Mouse (Mus musculus) hindbrain, embryonic 12.5 days (tissue): ENCODE measurements around the gene Zfp966. TPM values are rescaled to one million over a fixed set of nuclear protein-coding genes. Genes with fewer than 3 reads are reported as not detected.
"Not testable (repeated sequence)": the region's sequence is repeated elsewhere in the genome, so short reads cannot be mapped to it uniquely, and the experiment has no call there.

Experiments
- ATAC-seq: fragments of 200-750 bp; cut with Nextera tagmentation; 2 replicates; pipeline ENCODE4 v1.8.0; 2017; ENCODE audit warnings: moderate TSS enrichment; ENCODE audit not compliant: low FRiP score
- H3K27ac ChIP-seq: fragments of 300-500 bp; sonication (generic); 2 replicates; pipeline ENCODE4 v1.5.1; 2016; ENCODE audit warnings: mild to moderate bottlenecking
- H3K27me3 ChIP-seq: fragments of 300-500 bp; sonication (generic); 2 replicates; pipeline ENCODE4 v1.6.1; 2016; ENCODE audit warnings: mild to moderate bottlenecking
- H3K36me3 ChIP-seq: fragments of 300-500 bp; sonication (generic); 2 replicates; pipeline ENCODE4 v1.6.1; 2016; ENCODE audit warnings: mild to moderate bottlenecking
- H3K4me1 ChIP-seq: fragments of 300-500 bp; sonication (generic); 2 replicates; pipeline ENCODE4 v1.6.1; 2016
- H3K4me2 ChIP-seq: fragments of 300-500 bp; sonication (generic); replicated peaks from 2 replicates; pipeline ENCODE4 v1.6.1; 2016; ENCODE audit warnings: mild to moderate bottlenecking
- H3K4me3 ChIP-seq: fragments of 300-500 bp; sonication (generic); 2 replicates; pipeline ENCODE4 v1.5.1; 2016; ENCODE audit warnings: mild to moderate bottlenecking
- H3K9ac ChIP-seq: fragments of 300-500 bp; sonication (generic); 2 replicates; pipeline ENCODE4 v1.6.1; 2016; ENCODE audit warnings: mild to moderate bottlenecking, moderate library complexity
- H3K9me3 ChIP-seq: fragments of 300-500 bp; sonication (generic); replicated peaks from 2 replicates; pipeline ENCODE4 v1.6.1; 2016; ENCODE audit warnings: mild to moderate bottlenecking
- WGBS: fragments of 180-500 bp; shearing (Covaris S2); methylation state at CpG from one replicate; pipeline ENCODE4 v1.1.7; 2016; 5-methylcytosine and 5-hydroxymethylcytosine counted together
- polyA plus RNA-seq: library from polyadenylated mRNA; unstranded; fragments of >200 nt; fragmentation: Nextera tagmentation; extraction: Ambion mirVana; gene quantifications from 2 replicates; pipeline ENCODE4 v1.2.1, GENCODE M21; 2016

Zfp966 gene
- 4.1 and 4.7 TPM in 2 replicates for polyA plus RNA-seq

GRCm38 (mm10) chr2:175931000-175931399 lies at the start of gene Zfp966:
TSS of gene Zfp966 (minus strand) at chr2:175931100.
- not testable (repeated sequence) for H3K4me2 ChIP-seq, H3K9me3 ChIP-seq, H3K36me3 ChIP-seq, H3K27me3 ChIP-seq, H3K4me1 ChIP-seq, H3K9ac ChIP-seq, H3K27ac ChIP-seq, H3K4me3 ChIP-seq, ATAC-seq
- no CpG with 5 or more reads among the region's 6 CpGs for WGBS

GRCm38 (mm10) chr2:175965031-175965430 lies 34.1 kb upstream of the Zfp966 start, which contains the start of gene Gm2026:
TSS of gene Gm2026 (plus strand) at chr2:175965331.
- ATAC-seq, H3K27ac ChIP-seq, H3K36me3 ChIP-seq, H3K4me3 ChIP-seq, H3K4me2 ChIP-seq, H3K9ac ChIP-seq, H3K4me1 ChIP-seq, H3K9me3 ChIP-seq, H3K27me3 ChIP-seq: not testable (repeated sequence)
- no CpG with 5 or more reads among the region's 4 CpGs for WGBS

- not testable (repeated sequence) for H3K9me3 ChIP-seq, H3K4me3 ChIP-seq, H3K9ac ChIP-seq, H3K27me3 ChIP-seq, H3K27ac ChIP-seq, ATAC-seq, H3K4me1 ChIP-seq, H3K4me2 ChIP-seq, H3K36me3 ChIP-seq
- no CpG with 5 or more reads among the region's 7 CpGs for WGBS
These were observed 61.9 kb downstream of the Zfp966 start, which contains the start of gene Gm6710 for GRCm38 (mm10) chr2:175869024-175869423. TSS of gene Gm6710 (plus strand) at chr2:175869219.

Other genes starting within 250 kb of the Zfp966 start
- gene Zfp969, start 227.5 kb downstream of the Zfp966 start, polyA plus RNA-seq = 6.9 and 7.0 TPM in 2 replicates
- gene Gm2007, start 189.6 kb downstream of the Zfp966 start, polyA plus RNA-seq = not detected in 2 replicates
- 4.0 TPM in 1 of 2 replicates, not detected in the other for gene Gm14288, start 130.0 kb downstream of the Zfp966 start, polyA plus RNA-seq
- gene Gm6710, start 61.9 kb downstream of the Zfp966 start, polyA plus RNA-seq = 23.8 and 26.1 TPM in 2 replicates
- 17.9 and 23.3 TPM in 2 replicates for gene Gm2026, start 34.2 kb upstream of the Zfp966 start, polyA plus RNA-seq
- gene Gm2004, start 218.7 kb upstream of the Zfp966 start, polyA plus RNA-seq = 0.74 and 0.84 TPM in 2 replicates